8 mouse cellular contexts compared by ENCODE assay signal in the genomic region with DNA sequence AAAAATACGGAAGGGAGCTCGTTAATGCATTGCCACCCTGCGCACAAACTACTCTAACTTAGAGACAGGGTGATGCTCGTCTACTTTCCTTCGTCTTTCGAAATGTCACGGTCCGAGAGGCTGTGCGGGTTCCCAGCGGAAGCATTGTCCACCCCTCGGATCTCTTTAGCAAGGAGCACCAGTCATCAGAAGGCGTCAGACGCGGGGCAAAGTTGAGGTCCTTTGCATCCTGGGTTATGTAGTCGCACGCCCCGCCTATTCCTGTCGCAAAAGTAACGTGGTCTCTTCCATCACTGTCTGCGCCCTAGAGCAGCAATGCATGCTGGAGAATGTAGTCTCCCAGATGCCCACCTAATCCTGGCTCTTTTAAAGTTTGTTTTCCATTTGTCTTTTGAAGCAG. TPM values are rescaled to one million over a fixed set of nuclear protein-coding genes. Genes with fewer than 3 reads are reported as not detected.
A peak's percentile ranks its signal among the peaks of the same experiment; 100 is the strongest.
DNase-seq lines count a peak whose midpoint lies in the region; ATAC-seq and TF ChIP-seq lines count a peak whose summit lies in the region.

No protein-coding gene starts in this region.

- no peak overlapping the region for H3K9ac ChIP-seq in embryonic facial prominence, embryonic 15.5 days
- peak overlapping the region; percentile 47 for H3K9ac ChIP-seq in limb, embryonic 14.5 days (ENCODE audit: low read depth, low read length, severe bottlenecking)
- peak overlapping the region; percentile 65 for H3K9ac ChIP-seq in midbrain, postnatal 0 days (replicated peaks; ENCODE audit: low read length, poor library complexity, severe bottlenecking)

- TF ChIP-seq POLR2A in bone marrow, adult 2 months (IDR thresholded peaks at IDR 0.05; ENCODE audit: borderline replicate concordance, control insufficient read depth, low read depth, low read length) = peak; percentile 45; the same call in 1 of the 2 replicates
- no peak; the same call in 1 of the 2 replicates for TF ChIP-seq POLR2A in limb, embryonic 14.5 days (IDR thresholded peaks at IDR 0.05; ENCODE audit: borderline replicate concordance, extremely low read depth, insufficient read depth, insufficient read length)

- DNase-seq in 416B (ENCODE audit: low read depth) = peak; percentile 98
- DNase-seq in heart, adult 8-10 months (ENCODE audit: low spot score) = peak; percentile 94
- DNase-seq in kidney, adult 9 months = peak; percentile 97
- peak; percentile 96 for DNase-seq in limb, embryonic 14.5 days (ENCODE audit: low spot score)
- DNase-seq in midbrain, postnatal 0 days (ENCODE audit: low spot score) = peak; percentile 98
- peak; percentile 70 to 81 for DNase-seq in spleen, postnatal 14 days (ENCODE audit: low spot score in 2 of 2)

- peak overlapping the region; percentile 92 for H3K27ac ChIP-seq in bone marrow, adult 2 months (ENCODE audit: control insufficient read depth, insufficient read depth, low read depth, low read length, poor library complexity)
- peak overlapping the region; percentile 98 for H3K27ac ChIP-seq in embryonic facial prominence, embryonic 15.5 days (replicated peaks)
- peak overlapping the region; percentile 96 for H3K27ac ChIP-seq in limb, embryonic 14.5 days (replicated peaks; ENCODE audit: low read depth, low read length)
- H3K27ac ChIP-seq in midbrain, postnatal 0 days (ENCODE audit: low read depth, low read length) = peak overlapping the region; percentile 93

- ATAC-seq in embryonic facial prominence, embryonic 15.5 days (ENCODE audit: insufficient number of reproducible peaks, low FRiP score, low TSS enrichment, low read depth) = peak; percentile 92
- ATAC-seq in limb, embryonic 14.5 days (ENCODE audit: low FRiP score, low read depth) = peak; percentile 93
- peak; percentile 96 for ATAC-seq in midbrain, postnatal 0 days (ENCODE audit: low FRiP score)

- WGBS in bone marrow, adult 2 months = under 1% methylated on average over 20 of the region's 20 CpGs
- 0% methylated on average over 20 of the region's 20 CpGs for WGBS in embryonic facial prominence, embryonic 15.5 days
- 0% methylated on average over 20 of the region's 20 CpGs for WGBS in limb, embryonic 14.5 days
- under 1% methylated on average over 20 of the region's 20 CpGs for WGBS in midbrain, postnatal 0 days

- H3K4me3 ChIP-seq in bone marrow, adult 2 months (replicated peaks; ENCODE audit: control insufficient read depth, low read depth, low read length) = peak overlapping the region; percentile 79
- peak overlapping the region; percentile 99 for H3K4me3 ChIP-seq in embryonic facial prominence, embryonic 15.5 days (replicated peaks)
- H3K4me3 ChIP-seq in limb, embryonic 14.5 days (replicated peaks; ENCODE audit: low read length) = peak overlapping the region; percentile 100
- H3K4me3 ChIP-seq in midbrain, postnatal 0 days (ENCODE audit: low read depth, low read length) = peak overlapping the region; percentile 99

- no peaks in the 10 kb centered on the region for H3K9me3 ChIP-seq in embryonic facial prominence, embryonic 15.5 days (replicated peaks)
- no peaks in the 10 kb centered on the region for H3K9me3 ChIP-seq in limb, embryonic 14.5 days (ENCODE audit: control insufficient read depth, low read length)
- H3K9me3 ChIP-seq in midbrain, postnatal 0 days (ENCODE audit: low read length) = no peaks in the 10 kb centered on the region

- no peak for TF ChIP-seq CTCF in bone marrow, adult 2 months (IDR thresholded peaks at IDR 0.05; ENCODE audit: control insufficient read depth, insufficient read depth, low read length)
- TF ChIP-seq CTCF in midbrain, postnatal 0 days (IDR thresholded peaks at IDR 0.05) = no peak

- H3K4me1 ChIP-seq in bone marrow, adult 2 months (ENCODE audit: control insufficient read depth, insufficient read depth, low read length) = no peaks in the 10 kb centered on the region; the same call in 1 of the 2 replicates
- peaks cover 16% of the 10 kb centered on the region for H3K4me1 ChIP-seq in embryonic facial prominence, embryonic 15.5 days
- H3K4me1 ChIP-seq in limb, embryonic 14.5 days (ENCODE audit: control insufficient read depth, insufficient read depth, low read length) = peaks cover 14% of the 10 kb centered on the region
- 0 out of 2 replicates have a peak, but pooled peaks cover 6% of the 10 kb centered on the region for H3K4me1 ChIP-seq in midbrain, postnatal 0 days (ENCODE audit: insufficient read depth, low read length)

- peak overlapping the region; percentile 75 for H3K4me2 ChIP-seq in embryonic facial prominence, embryonic 15.5 days (replicated peaks)
- peak overlapping the region; percentile 59 for H3K4me2 ChIP-seq in limb, embryonic 14.5 days (replicated peaks; ENCODE audit: low read depth, low read length, severe bottlenecking)
- H3K4me2 ChIP-seq in midbrain, postnatal 0 days (ENCODE audit: low read depth, low read length, poor library complexity, severe bottlenecking) = peak overlapping the region; percentile 52

- no peaks in the 10 kb centered on the region for H3K27me3 ChIP-seq in embryonic facial prominence, embryonic 15.5 days
- no peaks in the 10 kb centered on the region for H3K27me3 ChIP-seq in limb, embryonic 14.5 days (ENCODE audit: control insufficient read depth, insufficient read depth, low read length)
- no peaks in the 10 kb centered on the region for H3K27me3 ChIP-seq in midbrain, postnatal 0 days (ENCODE audit: insufficient read depth, low read length)

- H3K36me3 ChIP-seq in embryonic facial prominence, embryonic 15.5 days = no peaks in the 10 kb centered on the region; the same call in 1 of the 2 replicates
- H3K36me3 ChIP-seq in limb, embryonic 14.5 days (ENCODE audit: control insufficient read depth, insufficient read depth, low read length) = no peaks in the 10 kb centered on the region
- H3K36me3 ChIP-seq in midbrain, postnatal 0 days (ENCODE audit: insufficient read depth, low read length) = no peaks in the 10 kb centered on the region

RNA-seq across cellular contexts. Expression of gene Cnot1, which starts 0.6 kb away (rescaled TPM):
- 26.7 and 56.3 TPM in 2 replicates for polyA plus RNA-seq in bone marrow, adult 2 months (2011; ENCODE audit: insufficient read depth, insufficient read length, low replicate concordance, missing spikeins)
- polyA plus RNA-seq in embryonic facial prominence, embryonic 15.5 days (2015; fragmentation: Nextera tagmentation; extraction: Ambion mirVana) = 49.6 and 52.4 TPM in 2 replicates
- total RNA-seq in heart, adult 8-10 months (2022) = 100 to 1,000 TPM in 2 of 4 experiments, 10 to 100 TPM in 2; 92.8 to 123 (median 107) TPM
- 110 and 144 TPM in 2 replicates for polyA plus RNA-seq in limb, embryonic 14.5 days (2012; rRNA removed)
- polyA plus RNA-seq in limb, embryonic 14.5 days (2014; fragmentation: Nextera tagmentation; extraction: Ambion mirVana) = 84.1 and 95.3 TPM in 2 replicates
- total RNA-seq in midbrain, postnatal 0 days (2014; rRNA removed) = 177 and 187 TPM in 2 replicates
- polyA plus RNA-seq in midbrain, postnatal 0 days (2015; fragmentation: Nextera tagmentation; extraction: Ambion mirVana) = 23.6 and 26.9 TPM in 2 replicates

RNA-seq across cellular contexts. Expression of gene Sap18b, which starts 17.3 kb away (rescaled TPM):
- 2.8 and 29.2 TPM in 2 replicates for polyA plus RNA-seq in bone marrow, adult 2 months (2011; ENCODE audit: insufficient read depth, insufficient read length, low replicate concordance, missing spikeins)
- polyA plus RNA-seq in embryonic facial prominence, embryonic 15.5 days (2015; fragmentation: Nextera tagmentation; extraction: Ambion mirVana) = 311 and 322 TPM in 2 replicates
- 100 to 1,000 TPM in 1 of 4 experiments, 10 to 100 TPM in 3; 63.8 to 106 (median 80.1) TPM for total RNA-seq in heart, adult 8-10 months (2022)
- polyA plus RNA-seq in limb, embryonic 14.5 days (2012; rRNA removed) = 90.9 and 138 TPM in 2 replicates
- polyA plus RNA-seq in limb, embryonic 14.5 days (2014; fragmentation: Nextera tagmentation; extraction: Ambion mirVana) = 327 and 341 TPM in 2 replicates
- 45.3 and 60.0 TPM in 2 replicates for total RNA-seq in midbrain, postnatal 0 days (2014; rRNA removed)
- 273 and 280 TPM in 2 replicates for polyA plus RNA-seq in midbrain, postnatal 0 days (2015; fragmentation: Nextera tagmentation; extraction: Ambion mirVana)

RNA-seq across cellular contexts. Expression of gene Slc38a7, which starts 45.5 kb away (rescaled TPM):
- 1.9 and 3.0 TPM in 2 replicates for polyA plus RNA-seq in bone marrow, adult 2 months (2011; ENCODE audit: insufficient read depth, insufficient read length, low replicate concordance, missing spikeins)
- 13.8 and 17.2 TPM in 2 replicates for polyA plus RNA-seq in embryonic facial prominence, embryonic 15.5 days (2015; fragmentation: Nextera tagmentation; extraction: Ambion mirVana)
- total RNA-seq in heart, adult 8-10 months (2022) = 10 to 100 TPM; 11.2 to 13.5 (median 12.4) TPM
- polyA plus RNA-seq in limb, embryonic 14.5 days (2012; rRNA removed) = 16.8 and 24.6 TPM in 2 replicates
- polyA plus RNA-seq in limb, embryonic 14.5 days (2014; fragmentation: Nextera tagmentation; extraction: Ambion mirVana) = 16.1 and 16.3 TPM in 2 replicates
- 33.4 and 36.6 TPM in 2 replicates for total RNA-seq in midbrain, postnatal 0 days (2014; rRNA removed)
- 23.8 and 27.4 TPM in 2 replicates for polyA plus RNA-seq in midbrain, postnatal 0 days (2015; fragmentation: Nextera tagmentation; extraction: Ambion mirVana)

Comparison
In these comparisons a context has a peak if more than half of its experiments do, and no peak if none do; other contexts are left out.
1. Peak in every context shown above with its lines: DNase-seq, ATAC-seq, H3K4me3 ChIP-seq and H3K27ac ChIP-seq.